Mouse (Mus musculus) adrenal gland, adult (tissue): Measurements from ENCODE around the gene Fam160a1.

ENCODE experiments used
- DNase-seq, 2 experiments: peaks; one replicate each; pipeline ENCODE4 v3.0.0; 2022 to 2023; ENCODE audit warnings: low spot score in 1 of 2; ENCODE audit not compliant: inconsistent age in 2 of 2

Fam160a1 gene

GRCm38 (mm10) chr3:85827815-85828214 lies 10.7 kb upstream of the Fam160a1 start:
- no peak for DNase-seq

DNA sequence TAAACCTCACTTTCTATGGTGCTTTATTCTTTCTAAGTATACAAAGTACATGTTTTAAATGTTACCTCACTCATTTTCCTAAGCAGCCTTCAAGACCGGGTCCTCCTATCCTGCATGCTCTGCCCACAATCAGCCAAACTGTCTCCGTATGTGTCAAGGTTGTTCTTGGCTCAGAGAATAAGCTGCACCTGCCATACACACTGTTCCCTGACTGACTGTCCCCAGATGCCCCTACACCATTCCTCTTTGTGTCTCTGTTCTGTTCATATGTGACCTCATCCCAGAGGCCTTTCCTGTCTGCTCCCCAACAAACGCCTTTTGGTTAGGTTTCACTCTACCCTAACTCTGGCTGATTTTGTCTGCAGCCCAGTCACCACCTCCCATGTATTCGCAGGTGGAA lies 10.2 kb upstream of the Fam160a1 start:
- DNase-seq = no peak

DNA sequence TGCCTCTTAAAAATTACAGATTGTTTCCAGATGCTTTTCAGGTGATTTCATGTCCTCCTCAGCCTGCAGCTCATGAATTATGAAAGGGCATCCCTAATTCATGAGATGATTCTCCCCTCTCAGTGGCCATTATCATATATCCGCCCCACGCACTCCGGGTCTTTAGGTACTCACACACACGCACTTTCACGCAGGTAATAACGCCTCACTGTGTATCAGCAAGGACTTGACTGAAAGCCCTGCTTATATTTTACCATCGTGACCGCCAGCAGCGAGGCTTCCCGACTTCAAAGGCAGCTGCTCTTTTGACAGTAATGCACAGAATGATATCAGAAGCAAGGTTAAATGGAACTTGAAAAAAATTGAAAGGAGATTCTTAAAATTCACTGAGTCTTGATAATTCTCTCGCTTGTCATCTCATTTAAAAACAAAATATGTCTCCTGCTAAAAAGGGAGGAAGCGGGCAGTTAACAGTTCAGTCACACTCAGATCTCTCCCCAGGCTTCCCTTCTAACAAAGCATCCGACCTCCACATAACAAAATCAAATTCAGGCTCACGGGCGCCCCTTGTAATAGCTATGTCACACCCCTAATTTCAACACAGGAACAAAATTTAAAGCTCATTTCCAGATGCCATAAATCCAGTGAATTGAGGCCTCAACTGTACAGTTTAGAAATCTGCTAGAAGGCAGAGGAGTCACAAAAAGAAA lies 3.9 kb upstream of the Fam160a1 start:
- no peak for DNase-seq

- DNase-seq = no peak
These were observed 2.2 kb upstream of the Fam160a1 start for GRCm38 (mm10) chr3:85819319-85819718.

DNA sequence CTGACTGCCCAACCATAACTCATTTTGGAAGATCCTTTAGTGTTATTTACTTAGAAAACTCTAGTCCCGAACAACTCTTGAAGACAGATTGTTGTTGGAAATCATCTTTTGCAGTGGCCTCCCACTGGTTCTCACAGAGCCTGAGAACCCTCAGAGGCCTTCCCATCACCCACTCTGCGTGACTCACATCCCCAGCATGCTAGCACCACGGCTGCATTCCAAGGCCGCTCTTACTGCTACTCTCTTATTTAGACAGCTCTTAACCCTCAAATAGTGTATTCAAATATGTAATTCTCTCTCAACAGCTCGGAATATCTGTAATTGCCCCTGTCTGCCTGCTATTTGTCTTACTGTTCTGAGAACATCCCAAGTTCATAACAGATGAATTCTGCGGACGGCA lies 2.9 kb downstream of the Fam160a1 start:
- DNase-seq = peak; percentile 73 to 86

DNA sequence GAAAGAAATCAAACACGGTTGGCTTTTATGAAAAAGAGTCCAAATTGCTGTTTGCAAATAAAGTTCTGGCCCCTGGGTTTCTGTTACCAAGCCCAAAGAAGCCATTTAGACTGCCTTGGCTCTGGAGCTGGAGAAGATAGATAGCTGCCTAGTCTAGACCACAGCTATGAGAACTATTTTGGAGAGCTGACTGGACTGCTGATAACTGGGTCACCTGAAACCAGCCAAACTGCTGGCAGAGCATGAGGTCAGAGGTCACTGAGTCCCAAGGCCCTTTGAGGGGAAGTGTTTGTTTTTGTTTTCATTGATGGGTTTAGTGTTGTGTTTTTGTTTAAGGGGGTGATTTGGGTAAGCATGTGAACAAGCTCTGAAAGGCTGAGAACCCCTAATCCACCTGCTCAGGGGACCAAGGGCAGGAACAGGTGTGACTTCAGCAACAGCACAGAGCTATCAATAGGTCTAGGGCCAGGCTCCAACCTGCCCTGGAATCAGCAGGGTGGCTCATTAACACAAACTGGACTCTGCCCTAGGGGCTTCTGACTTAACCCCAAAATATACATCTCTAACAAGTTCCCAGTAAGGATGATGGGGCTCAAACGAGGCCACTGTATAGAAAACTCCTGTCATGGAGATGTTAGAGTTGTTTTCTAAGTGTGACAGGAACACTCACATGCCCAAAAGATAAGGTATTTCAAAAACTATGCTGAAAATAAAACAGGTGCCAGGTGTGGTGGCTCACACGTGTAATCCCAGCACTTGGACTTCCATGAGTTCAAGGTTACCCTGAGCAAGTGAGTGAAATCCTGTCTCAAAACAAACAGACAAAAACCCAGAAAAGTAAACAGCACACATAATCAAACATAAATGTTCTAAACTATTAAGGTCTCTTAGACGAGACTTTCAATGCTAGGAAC lies 3.7 kb downstream of the Fam160a1 start:
- peak; percentile 24 to 62 for DNase-seq

DNA sequence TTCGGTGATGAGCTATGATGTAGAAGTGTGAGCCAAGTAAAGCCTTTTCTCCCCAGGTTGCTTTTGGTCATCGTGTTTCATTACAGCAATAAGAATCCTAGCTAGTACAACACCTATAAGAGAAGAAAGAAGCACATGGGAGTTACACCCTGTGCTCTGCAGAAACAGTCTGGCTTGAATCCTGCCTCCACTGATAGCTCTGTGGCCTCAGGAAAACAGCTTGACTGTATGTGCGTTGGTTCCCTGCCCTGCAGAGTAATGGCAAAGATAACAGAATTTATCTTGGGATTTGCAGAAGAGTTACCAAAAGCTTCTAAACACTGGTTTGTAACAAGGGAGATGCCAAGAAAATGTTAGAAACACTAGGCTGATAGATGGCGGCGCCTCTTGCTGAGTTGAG lies 5.1 kb downstream of the Fam160a1 start:
- DNase-seq = no peak

GRCm38 (mm10) chr3:85793166-85793565 lies 23.9 kb downstream of the Fam160a1 start:
- DNase-seq = no peak

- DNase-seq = no peak
These were observed 27.3 kb downstream of the Fam160a1 start for GRCm38 (mm10) chr3:85789748-85790147.

DNA sequence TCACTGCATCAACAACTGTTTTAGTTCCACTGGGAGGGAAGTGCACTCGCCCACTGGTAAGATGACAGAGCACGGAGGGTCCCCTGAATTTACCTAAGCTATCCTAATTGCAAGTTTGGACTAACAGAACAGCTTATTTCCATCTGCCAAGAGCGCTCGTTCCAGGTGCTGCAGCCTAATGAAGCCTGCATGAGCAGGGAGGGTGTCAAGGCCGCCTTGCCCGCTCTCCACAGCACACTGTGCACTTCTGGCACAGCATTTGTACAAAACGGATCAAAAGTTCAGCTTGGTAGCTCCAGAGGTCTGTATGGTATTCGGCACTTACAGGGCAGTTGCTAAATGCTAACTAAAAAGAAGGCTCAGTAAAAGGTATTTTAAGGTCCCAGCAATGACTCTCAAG lies 30.6 kb downstream of the Fam160a1 start:
- DNase-seq = peak in 1 of 2 experiments; percentile 29

- DNase-seq = no peak
These were observed 36.2 kb downstream of the Fam160a1 start for GRCm38 (mm10) chr3:85780906-85781305.

- DNase-seq = no peak
These were observed 36.8 kb downstream of the Fam160a1 start for GRCm38 (mm10) chr3:85780332-85780731.

DNA sequence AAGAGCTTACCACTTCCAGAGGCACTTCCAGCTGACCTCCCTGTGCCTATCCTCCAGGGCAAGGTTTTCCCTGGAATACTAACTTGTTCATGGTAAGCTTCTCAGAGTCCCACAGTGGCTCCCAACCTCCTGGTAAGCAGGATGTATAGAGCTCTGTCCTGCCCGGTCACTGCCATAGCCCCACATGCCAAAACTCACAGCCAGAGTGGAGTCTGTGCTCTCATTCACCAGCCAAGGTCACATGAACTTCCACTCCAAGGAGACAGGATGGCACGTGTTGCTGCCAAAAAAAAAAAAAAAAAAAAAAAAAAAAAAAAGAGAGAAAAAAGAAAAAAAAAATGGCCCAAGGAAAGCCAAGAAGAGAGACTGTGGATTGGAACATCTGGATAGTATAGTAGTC lies 39.2 kb downstream of the Fam160a1 start:
- peak in 1 of 2 experiments; percentile 62 for DNase-seq

- no peak for DNase-seq
These were observed 39.7 kb downstream of the Fam160a1 start for GRCm38 (mm10) chr3:85777356-85777755.

- DNase-seq = no peak
These were observed 40.4 kb downstream of the Fam160a1 start for GRCm38 (mm10) chr3:85776707-85777106.

DNA sequence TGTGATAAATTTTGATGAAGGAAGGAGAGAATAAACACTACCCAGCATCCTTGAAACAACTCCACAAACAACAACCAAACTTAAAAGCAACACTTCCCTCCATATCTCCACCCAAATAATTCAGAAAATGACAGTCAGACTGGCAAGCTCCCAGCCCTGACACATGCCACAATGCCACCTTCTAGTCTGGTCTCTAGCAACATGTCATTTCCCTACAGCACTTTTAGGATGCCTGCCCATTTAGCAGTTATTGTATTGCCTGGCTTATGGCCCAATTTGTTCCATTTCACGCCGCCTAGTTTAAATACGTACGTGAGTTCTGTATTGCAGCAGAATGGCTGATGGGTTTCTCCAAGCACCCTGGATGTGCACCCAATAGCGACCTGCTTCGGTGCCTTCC lies 41.0 kb downstream of the Fam160a1 start:
- no peak for DNase-seq

DNA sequence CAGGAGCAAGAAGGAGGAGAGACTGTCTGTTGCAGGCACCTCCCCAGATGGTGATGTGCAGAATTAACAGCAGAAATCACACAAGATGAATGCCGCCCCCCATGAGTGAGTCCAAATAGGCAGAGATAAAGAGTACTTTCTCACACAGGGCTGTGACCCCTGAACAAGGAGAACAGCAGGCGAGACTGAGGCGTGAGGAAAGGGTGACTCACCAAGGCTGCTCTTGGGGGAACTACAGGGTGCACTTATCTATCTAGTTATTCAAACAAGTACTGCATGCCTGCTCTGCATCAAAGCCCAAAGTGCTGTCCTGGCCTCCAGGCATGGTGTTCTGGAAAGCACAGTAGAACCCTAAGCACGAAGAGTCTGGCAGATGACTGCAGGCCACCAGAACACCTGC lies 43.2 kb downstream of the Fam160a1 start:
- peak; percentile 54 to 71 for DNase-seq

DNA sequence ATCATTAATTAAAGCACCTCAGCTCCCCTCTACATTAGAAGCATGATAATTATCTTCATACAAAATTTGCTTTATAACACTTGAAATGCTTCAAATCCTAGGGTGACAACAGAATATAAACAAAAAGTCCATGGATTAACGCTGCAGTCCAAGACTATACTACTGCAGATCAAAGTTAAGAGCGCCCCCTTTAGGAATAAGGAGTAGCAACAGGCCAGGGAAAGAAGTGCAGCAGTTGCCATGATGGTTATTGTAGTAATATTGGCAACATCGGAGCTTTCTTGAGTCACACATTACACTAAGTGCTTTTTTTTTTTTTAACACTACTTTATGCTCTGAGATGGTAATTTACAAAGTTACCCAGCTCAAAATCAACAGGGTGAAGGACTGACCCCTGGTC lies 43.7 kb downstream of the Fam160a1 start:
- peak in 1 of 2 experiments; percentile 57 for DNase-seq

- no peak for DNase-seq
These were observed 52.2 kb downstream of the Fam160a1 start for GRCm38 (mm10) chr3:85764937-85765337.

- no peak for DNase-seq
These were observed 52.9 kb downstream of the Fam160a1 start for GRCm38 (mm10) chr3:85764008-85764834.

GRCm38 (mm10) chr3:85757944-85758343 lies 59.1 kb downstream of the Fam160a1 start:
- DNase-seq = no peak
